Mouse (Mus musculus): ENCODE data around the gene Palld. TPM values are rescaled to one million over a fixed set of nuclear protein-coding genes. Genes with fewer than 3 reads are reported as not detected.

Palld gene
- total RNA-seq, 2 experiments from 2014 or later = 116 to 127 TPM

- no peak for DNase-seq
Measured at GRCm38 (mm10) chr8:61462221-61462620, 440.3 kb downstream of the Palld start.

More at GRCm38 (mm10) chr8:61462221-61462620, 440.3 kb downstream of the Palld start:
- intact Hi-C loops (cut with DNase I; ENCODE audit: low total_unique reads) = no loop called here

Other genes starting within 250 kb of the Palld start
- under 1 TPM; 0.33 to 0.59 TPM for gene Ddx60, start 25.4 kb upstream of the Palld start, total RNA-seq (2021)
- not detected for gene Anxa10, start 220.5 kb upstream of the Palld start, total RNA-seq (2021)